Mouse (Mus musculus): ENCODE data around the gene Spred1.

DNA sequence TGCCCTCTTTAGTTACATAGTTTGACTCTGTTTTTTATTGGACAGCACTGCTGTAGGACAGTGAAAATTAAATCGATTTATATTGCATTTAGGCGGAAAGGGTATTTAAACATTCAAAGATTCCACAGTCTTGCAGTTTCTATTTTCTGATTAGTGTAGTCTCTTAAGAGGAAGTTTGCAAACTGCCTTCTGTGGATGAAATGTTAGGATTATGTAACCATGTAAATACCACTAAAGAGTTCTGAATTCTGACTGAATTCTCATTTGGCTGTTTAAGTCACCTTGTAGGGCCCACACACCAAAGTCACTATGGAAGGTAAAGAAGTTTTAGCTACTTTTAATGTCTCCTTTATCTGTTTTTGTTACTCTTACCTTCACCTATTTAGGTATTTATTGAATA lies 24.9 kb downstream of the Spred1 start:
- TF ChIP-seq CTCF (IDR thresholded peaks at IDR 0.05; ENCODE audit: low read depth) (no peak), EP300 (IDR thresholded peaks at IDR 0.05; ENCODE audit: low read depth) (no peak)
